Mouse (Mus musculus) midbrain, embryonic 16.5 days (tissue): Measurements from ENCODE around the gene Polk. TPM values are rescaled to one million over a fixed set of nuclear protein-coding genes. Genes with fewer than 3 reads are reported as not detected.

ENCODE experiments used
- ATAC-seq: fragments of 200-750 bp; cut with Nextera tagmentation; 2 replicates; pipeline ENCODE4 v1.8.0; 2017; ENCODE audit warnings: moderate TSS enrichment
- H3K27ac ChIP-seq: fragments of 300-500 bp; sonication (generic); 2 replicates; pipeline ENCODE4 v1.5.1; 2014; ENCODE audit warnings: mild to moderate bottlenecking, low read length, mixed read lengths
- H3K27me3 ChIP-seq: fragments of 300-500 bp; sonication (generic); 2 replicates; pipeline ENCODE4 v1.6.1; 2014; ENCODE audit warnings: low read depth, low read length, mixed read lengths; ENCODE audit not compliant: control insufficient read depth, insufficient read depth
- H3K36me3 ChIP-seq: fragments of 300-500 bp; sonication (generic); 2 replicates; pipeline ENCODE4 v1.6.1; 2014; ENCODE audit warnings: mild to moderate bottlenecking, low read length, moderate library complexity, mixed read lengths; ENCODE audit not compliant: control insufficient read depth, insufficient read depth
- H3K4me1 ChIP-seq: fragments of 300-500 bp; sonication (generic); 2 replicates; pipeline ENCODE4 v1.6.1; 2014; ENCODE audit warnings: mild to moderate bottlenecking, low read length, mixed read lengths; ENCODE audit not compliant: control insufficient read depth, insufficient read depth
- H3K4me2 ChIP-seq: fragments of 300-500 bp; sonication (generic); 2 replicates; pipeline ENCODE4 v1.6.1; 2014; ENCODE audit warnings: mild to moderate bottlenecking, low read length, mixed read lengths
- H3K4me3 ChIP-seq: fragments of 300-500 bp; sonication (generic); 2 replicates; pipeline ENCODE4 v1.5.1; 2014; ENCODE audit warnings: low read depth, mild to moderate bottlenecking, low read length, moderate library complexity, mixed read lengths
- H3K9ac ChIP-seq: fragments of 300-500 bp; sonication (generic); 2 replicates; pipeline ENCODE4 v1.6.1; 2014; ENCODE audit warnings: low read depth, low read length, mixed read lengths
- H3K9me3 ChIP-seq: fragments of 300-500 bp; sonication (generic); replicated peaks from 2 replicates; pipeline ENCODE4 v1.6.1; 2014; ENCODE audit warnings: mild to moderate bottlenecking, low read length, mixed read lengths; ENCODE audit not compliant: control insufficient read depth, poor library complexity, severe bottlenecking
- WGBS: fragments of 180-500 bp; shearing (Covaris S2); extraction: QIAGEN DNeasy Blood & Tissue Kit; methylation state at CpG from one replicate; pipeline ENCODE4 v1.1.7; 2014; 5-methylcytosine and 5-hydroxymethylcytosine counted together
- polyA plus RNA-seq: library from polyadenylated mRNA; unstranded; fragments of >200 nt; fragmentation: Nextera tagmentation; extraction: Ambion mirVana; gene quantifications from 2 replicates; pipeline ENCODE4 v1.2.1, GENCODE M21; 2015

The Polk gene
- polyA plus RNA-seq, 1 experiment from 2014 or later, result 7.7 TPM

GRCm38 (mm10) chr13:96536821-96537572 is 5.4 kb downstream of the Polk start:
- WGBS, result 93% methylated on average over 5 of the region's 5 CpGs
- H3K9ac ChIP-seq, result no peak overlapping the region
- H3K27ac ChIP-seq, result no peak overlapping the region
- no peak for ATAC-seq
- H3K4me1 ChIP-seq, result peaks cover 3% of the 10 kb centered on the region; the same call in 1 of the 2 replicates
- no peaks in the 10 kb centered on the region for H3K9me3 ChIP-seq
- no peaks in the 10 kb centered on the region for H3K27me3 ChIP-seq
- no peak overlapping the region for H3K4me2 ChIP-seq
- H3K4me3 ChIP-seq, result no peak overlapping the region
- H3K36me3 ChIP-seq, result no peaks in the 10 kb centered on the region

GRCm38 (mm10) chr13:96533742-96534141 is 8.6 kb downstream of the Polk start:
- Histone ChIP-seq H3K9ac (no peak overlapping the region), H3K4me1 (no peaks in the 10 kb centered on the region), H3K27me3 (no peaks in the 10 kb centered on the region), H3K36me3 (no peaks in the 10 kb centered on the region), H3K9me3 (no peaks in the 10 kb centered on the region), H3K27ac (no peak overlapping the region), H3K4me3 (no peak overlapping the region), H3K4me2 (no peak overlapping the region)
- no peak for ATAC-seq
- WGBS, result 59% methylated on average over 2 of the region's 2 CpGs

- H3K9me3 ChIP-seq, result no peaks in the 10 kb centered on the region
- ATAC-seq, result no peak
- no peak overlapping the region for H3K9ac ChIP-seq
- 79% methylated on average over 6 of the region's 6 CpGs for WGBS
- H3K27ac ChIP-seq, result no peak overlapping the region
- H3K4me1 ChIP-seq, result no peaks in the 10 kb centered on the region
- H3K4me2 ChIP-seq, result no peak overlapping the region
- no peaks in the 10 kb centered on the region for H3K36me3 ChIP-seq
- H3K4me3 ChIP-seq, result no peak overlapping the region
- no peaks in the 10 kb centered on the region for H3K27me3 ChIP-seq
Measured at GRCm38 (mm10) chr13:96532176-96532575, 10.2 kb downstream of the Polk start.

GRCm38 (mm10) chr13:96530064-96530463 is 12.3 kb downstream of the Polk start:
- H3K9ac ChIP-seq, result no peak overlapping the region
- WGBS, result 93% methylated on average over 9 of the region's 9 CpGs
- no peaks in the 10 kb centered on the region for H3K4me1 ChIP-seq
- no peak overlapping the region for H3K27ac ChIP-seq
- no peak overlapping the region for H3K4me3 ChIP-seq
- H3K27me3 ChIP-seq, result no peaks in the 10 kb centered on the region
- no peaks in the 10 kb centered on the region for H3K9me3 ChIP-seq
- no peaks in the 10 kb centered on the region for H3K36me3 ChIP-seq
- ATAC-seq, result no peak
- H3K4me2 ChIP-seq, result no peak overlapping the region

- H3K4me1 ChIP-seq, result no peaks in the 10 kb centered on the region
- H3K27me3 ChIP-seq, result no peaks in the 10 kb centered on the region
- no peak overlapping the region for H3K4me3 ChIP-seq
- H3K9me3 ChIP-seq, result no peaks in the 10 kb centered on the region
- no peak for ATAC-seq
- no peak overlapping the region for H3K27ac ChIP-seq
- H3K9ac ChIP-seq, result no peak overlapping the region
- no peak overlapping the region for H3K4me2 ChIP-seq
- WGBS, result 90% methylated on average over 3 of the region's 3 CpGs
- H3K36me3 ChIP-seq, result no peaks in the 10 kb centered on the region
Measured at GRCm38 (mm10) chr13:96529542-96529941, 12.8 kb downstream of the Polk start.

GRCm38 (mm10) chr13:96528776-96529175 is 13.6 kb downstream of the Polk start:
- H3K36me3 ChIP-seq, result no peaks in the 10 kb centered on the region
- no peak overlapping the region for H3K4me2 ChIP-seq
- H3K27me3 ChIP-seq, result no peaks in the 10 kb centered on the region
- WGBS, result 93% methylated on average over 3 of the region's 3 CpGs
- no peak overlapping the region for H3K27ac ChIP-seq
- no peak overlapping the region for H3K9ac ChIP-seq
- H3K4me3 ChIP-seq, result no peak overlapping the region
- no peak for ATAC-seq
- no peaks in the 10 kb centered on the region for H3K4me1 ChIP-seq
- H3K9me3 ChIP-seq, result no peaks in the 10 kb centered on the region

GRCm38 (mm10) chr13:96527856-96528255 is 14.5 kb downstream of the Polk start:
- no peak overlapping the region for H3K4me3 ChIP-seq

GRCm38 (mm10) chr13:96527022-96527421 is 15.4 kb downstream of the Polk start:
- H3K27me3 ChIP-seq, result no peaks in the 10 kb centered on the region

More at GRCm38 (mm10) chr13:96527856-96528255, 14.5 kb downstream of the Polk start:
- no peaks in the 10 kb centered on the region for H3K27me3 ChIP-seq
- ATAC-seq, result no peak
- no peaks in the 10 kb centered on the region for H3K9me3 ChIP-seq
- H3K9ac ChIP-seq, result no peak overlapping the region
- 96% methylated on average over 11 of the region's 11 CpGs for WGBS
- no peaks in the 10 kb centered on the region for H3K36me3 ChIP-seq
- H3K4me1 ChIP-seq, result no peaks in the 10 kb centered on the region
- no peak overlapping the region for H3K4me2 ChIP-seq
- H3K27ac ChIP-seq, result no peak overlapping the region

GRCm38 (mm10) chr13:96521294-96521693 is 21.1 kb downstream of the Polk start:
- H3K27me3 ChIP-seq, result no peaks in the 10 kb centered on the region
- no peak overlapping the region for H3K27ac ChIP-seq
- no peak overlapping the region for H3K9ac ChIP-seq
- 93% methylated on average over 3 of the region's 3 CpGs for WGBS
- no peak for ATAC-seq
- H3K36me3 ChIP-seq, result no peaks in the 10 kb centered on the region
- H3K4me2 ChIP-seq, result no peak overlapping the region
- no peak overlapping the region for H3K4me3 ChIP-seq
- no peaks in the 10 kb centered on the region for H3K9me3 ChIP-seq
- no peaks in the 10 kb centered on the region for H3K4me1 ChIP-seq

More at GRCm38 (mm10) chr13:96527022-96527421, 15.4 kb downstream of the Polk start:
- Histone ChIP-seq H3K27ac (no peak overlapping the region), H3K4me1 (no peaks in the 10 kb centered on the region), H3K9me3 (no peaks in the 10 kb centered on the region), H3K9ac (no peak overlapping the region), H3K4me2 (no peak overlapping the region), H3K4me3 (no peak overlapping the region), H3K36me3 (no peaks in the 10 kb centered on the region)
- no peak for ATAC-seq
- 93% methylated on average over 3 of the region's 3 CpGs for WGBS
